ENCODE assay signal across 8 mouse cellular contexts in genomic region chr6:24894874-24895183, GRCm38 (mm10). TPM values are rescaled to one million over a fixed set of nuclear protein-coding genes. Genes with fewer than 3 reads are reported as not detected.
DNase-seq lines count a peak whose midpoint lies in the region; ATAC-seq and TF ChIP-seq lines count a peak whose summit lies in the region.
"Had no signal": no experiment of that assay in that cellular context is flagged by ENCODE, and none has a peak within 500 bp of the region (broad histone marks: within the 10 kb centered on the region; RNA-seq: fewer than 3 reads in every experiment).

No protein-coding gene starts in this region.

- 41% methylated on average over 2 of the region's 2 CpGs for WGBS in kidney, postnatal 0 days
- WGBS in embryonic facial prominence, embryonic 13.5 days = 43% methylated on average over 2 of the region's 2 CpGs
- 40% methylated on average over 2 of the region's 2 CpGs for WGBS in hindbrain, embryonic 13.5 days

- no peaks in the 10 kb centered on the region for H3K9me3 ChIP-seq in kidney, postnatal 0 days (replicated peaks; ENCODE audit: low read length)
- H3K9me3 ChIP-seq in embryonic facial prominence, embryonic 13.5 days = no peaks in the 10 kb centered on the region
- no peaks in the 10 kb centered on the region for H3K9me3 ChIP-seq in hindbrain, embryonic 13.5 days

- no peaks in the 10 kb centered on the region for H3K4me1 ChIP-seq in kidney, postnatal 0 days (replicated peaks; ENCODE audit: insufficient read depth, low read length)
- H3K4me1 ChIP-seq in embryonic facial prominence, embryonic 13.5 days = no peaks in the 10 kb centered on the region; the same call in 1 of the 2 replicates
- no peaks in the 10 kb centered on the region; the same call in 1 of the 2 replicates for H3K4me1 ChIP-seq in hindbrain, embryonic 13.5 days (replicated peaks)

- no peaks in the 10 kb centered on the region for H3K27me3 ChIP-seq in kidney, postnatal 0 days (ENCODE audit: insufficient read depth, low read length)
- H3K27me3 ChIP-seq in embryonic facial prominence, embryonic 13.5 days = no peaks in the 10 kb centered on the region
- H3K27me3 ChIP-seq in hindbrain, embryonic 13.5 days = no peaks in the 10 kb centered on the region

- no peak overlapping the region for H3K9ac ChIP-seq in kidney, postnatal 0 days (ENCODE audit: low read depth, low read length)
- no peak overlapping the region for H3K9ac ChIP-seq in embryonic facial prominence, embryonic 13.5 days
- H3K9ac ChIP-seq in hindbrain, embryonic 13.5 days = no peak overlapping the region

- H3K4me3 ChIP-seq in kidney, postnatal 0 days (replicated peaks; ENCODE audit: low read depth, low read length) = peak overlapping the region; percentile 20; the same call in 1 of the 2 replicates
- H3K4me3 ChIP-seq in embryonic facial prominence, embryonic 13.5 days = no peak overlapping the region
- H3K4me3 ChIP-seq in hindbrain, embryonic 13.5 days = no peak overlapping the region

- TF ChIP-seq CTCF in kidney, postnatal 0 days (IDR thresholded peaks at IDR 0.05; ENCODE audit: low read depth) = no peak

- peak overlapping the region; percentile 51 for H3K4me2 ChIP-seq in kidney, postnatal 0 days (ENCODE audit: low read length)
- H3K4me2 ChIP-seq in embryonic facial prominence, embryonic 13.5 days = peak overlapping the region; percentile 32; the same call in 1 of the 2 replicates
- H3K4me2 ChIP-seq in hindbrain, embryonic 13.5 days = peak overlapping the region; percentile 27; the same call in 1 of the 2 replicates

- no peak for DNase-seq in kidney, postnatal 0 days (ENCODE audit: low spot score)
- no peak for DNase-seq in kidney, postnatal 4 days
- DNase-seq in frontal cortex, adult 2 months (ENCODE audit: extremely low spot score in 1 of 2, low spot score in 1 of 2) = no peak
- DNase-seq in adrenal gland, adult (ENCODE audit: inconsistent age in 2 of 2, low spot score in 1 of 2) = no peak
- DNase-seq: spleen, adult 18-20 months had no signal

- H3K27ac ChIP-seq in kidney, postnatal 0 days = no peak overlapping the region
- H3K27ac ChIP-seq in embryonic facial prominence, embryonic 13.5 days = no peak overlapping the region
- no peak overlapping the region for H3K27ac ChIP-seq in hindbrain, embryonic 13.5 days

- no peaks in the 10 kb centered on the region for H3K36me3 ChIP-seq in kidney, postnatal 0 days (ENCODE audit: insufficient read depth, low read length)
- H3K36me3 ChIP-seq in embryonic facial prominence, embryonic 13.5 days = no peaks in the 10 kb centered on the region
- no peaks in the 10 kb centered on the region for H3K36me3 ChIP-seq in hindbrain, embryonic 13.5 days

- ATAC-seq in kidney, postnatal 0 days (replicated peaks; ENCODE audit: low FRiP score, low read depth) = no peak
- ATAC-seq in embryonic facial prominence, embryonic 13.5 days (ENCODE audit: insufficient number of reproducible peaks, insufficient read depth, low FRiP score, low TSS enrichment, low read depth) = no peak
- no peak for ATAC-seq in hindbrain, embryonic 13.5 days (ENCODE audit: low FRiP score)
- peak; percentile 68 for ATAC-seq in megakaryocyte-erythroid progenitor cell, adult 5-6 weeks (replicated peaks; ENCODE audit: low FRiP score, low TSS enrichment, poor library complexity, severe bottlenecking)

RNA-seq across cellular contexts. Expression of gene Hyal5, which starts 37.0 kb away (rescaled TPM):
- polyA plus RNA-seq in kidney, postnatal 0 days (2015; fragmentation: Nextera tagmentation; extraction: Ambion mirVana) = not detected in 2 replicates
- polyA plus RNA-seq in embryonic facial prominence, embryonic 13.5 days (2015; fragmentation: Nextera tagmentation; extraction: Ambion mirVana) = not detected in 2 replicates
- polyA plus RNA-seq in hindbrain, embryonic 13.5 days (2015; fragmentation: Nextera tagmentation; extraction: Ambion mirVana) = not detected in 2 replicates
- not detected in 2 replicates for total RNA-seq in megakaryocyte-erythroid progenitor cell, adult 5-6 weeks (2014; fragmentation: Nextera tagmentation)
- total RNA-seq in megakaryocyte-erythroid progenitor cell, adult 5-6 weeks (2017) = not detected in 2 replicates
- polyA plus RNA-seq in frontal cortex, adult 2 months (2012; rRNA removed) = not detected in 2 replicates
